Mouse (Mus musculus) right cerebral cortex, adult 2 months (tissue): Measurements from ENCODE around the gene Zfp386.

Experiments used
- DNase-seq, 2 experiments: peaks; one replicate each; pipeline ENCODE4 v3.0.0; 2021 to 2022; ENCODE audit warnings: low spot score in 2 of 2

Gene Zfp386

DNA sequence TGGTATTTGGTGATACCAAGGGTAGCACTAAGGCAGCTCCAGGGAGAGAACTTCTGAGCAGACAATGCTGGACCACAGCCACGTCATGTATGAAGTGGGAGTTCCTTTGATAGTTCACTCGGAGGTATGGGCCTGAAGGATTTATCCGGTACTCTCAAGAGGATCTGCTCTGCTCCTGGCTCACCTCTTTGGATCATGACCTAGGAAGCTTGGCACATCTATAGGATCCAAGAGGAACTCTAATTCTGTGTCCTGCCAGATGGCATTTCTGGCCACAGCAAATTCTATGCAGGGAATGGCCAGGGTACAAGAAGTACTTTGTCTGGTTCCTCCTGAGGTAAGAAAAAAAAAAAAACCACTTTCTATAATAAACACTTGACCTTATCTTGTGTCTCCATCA lies 42.3 kb downstream of the Zfp386 start:
- DNase-seq, result no peak

DNA sequence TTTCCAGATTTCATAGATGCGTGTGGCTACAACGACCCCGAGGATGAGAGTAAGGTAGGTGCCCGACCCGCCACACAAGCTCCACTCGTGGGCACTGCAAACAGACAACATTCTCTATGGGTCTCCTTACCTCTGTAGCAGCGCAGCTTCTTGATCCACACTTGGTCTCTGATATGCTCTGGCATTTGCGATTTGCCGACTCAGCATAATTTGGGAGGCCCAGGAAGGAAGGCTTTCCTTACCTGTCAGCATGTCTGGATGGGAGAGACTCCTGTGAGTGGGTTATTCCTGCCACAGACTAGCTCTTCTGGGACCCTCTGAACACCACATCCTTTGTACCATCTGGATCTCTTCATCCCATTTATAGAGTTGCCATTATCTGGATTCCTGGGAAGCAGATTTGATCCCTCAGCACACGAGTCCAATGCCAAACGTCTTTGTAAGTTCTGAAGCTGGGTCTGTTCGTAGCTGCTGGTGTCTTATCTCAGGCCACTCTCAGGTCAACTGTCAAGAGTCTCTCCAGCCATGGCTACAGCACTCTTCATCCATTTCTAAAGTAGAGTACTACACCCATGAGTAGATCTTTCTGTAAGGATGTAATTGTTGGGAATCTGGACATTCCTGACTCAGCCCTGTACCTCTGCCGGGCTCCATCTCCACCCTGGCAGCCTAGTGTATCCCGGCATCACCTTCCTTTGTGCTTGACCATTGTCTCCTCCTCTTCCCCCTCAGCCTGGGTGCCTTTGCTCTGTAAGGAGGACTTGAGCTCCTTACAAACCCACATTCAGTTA lies 47.4 kb downstream of the Zfp386 start:
- DNase-seq, result no peak

- DNase-seq, result no peak
Observed at GRCm38 (mm10) chr12:116096361-116096904, 48.9 kb downstream of the Zfp386 start.

DNA sequence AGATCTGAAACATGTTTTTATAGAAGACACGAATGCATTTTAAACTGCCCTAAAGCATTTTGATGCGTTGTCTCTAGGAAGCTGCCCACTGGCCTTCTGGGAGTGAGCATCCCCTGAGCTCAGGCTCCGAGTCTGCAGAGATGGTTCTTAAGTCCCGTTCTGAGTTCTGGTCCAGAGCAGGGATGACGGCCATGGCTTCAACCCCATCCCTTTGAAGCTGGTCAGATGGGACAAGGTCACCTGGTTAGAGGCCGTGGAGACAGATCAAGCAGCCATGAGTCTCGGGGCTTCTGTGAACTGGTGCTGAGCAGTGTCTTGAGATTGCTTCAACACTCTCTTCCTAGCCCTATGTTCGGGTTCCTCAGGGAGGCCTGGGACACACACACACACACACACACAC lies 49.6 kb downstream of the Zfp386 start:
- no peak for DNase-seq

GRCm38 (mm10) chr12:116101945-116102344 lies 54.4 kb downstream of the Zfp386 start:
- DNase-seq, result no peak

DNA sequence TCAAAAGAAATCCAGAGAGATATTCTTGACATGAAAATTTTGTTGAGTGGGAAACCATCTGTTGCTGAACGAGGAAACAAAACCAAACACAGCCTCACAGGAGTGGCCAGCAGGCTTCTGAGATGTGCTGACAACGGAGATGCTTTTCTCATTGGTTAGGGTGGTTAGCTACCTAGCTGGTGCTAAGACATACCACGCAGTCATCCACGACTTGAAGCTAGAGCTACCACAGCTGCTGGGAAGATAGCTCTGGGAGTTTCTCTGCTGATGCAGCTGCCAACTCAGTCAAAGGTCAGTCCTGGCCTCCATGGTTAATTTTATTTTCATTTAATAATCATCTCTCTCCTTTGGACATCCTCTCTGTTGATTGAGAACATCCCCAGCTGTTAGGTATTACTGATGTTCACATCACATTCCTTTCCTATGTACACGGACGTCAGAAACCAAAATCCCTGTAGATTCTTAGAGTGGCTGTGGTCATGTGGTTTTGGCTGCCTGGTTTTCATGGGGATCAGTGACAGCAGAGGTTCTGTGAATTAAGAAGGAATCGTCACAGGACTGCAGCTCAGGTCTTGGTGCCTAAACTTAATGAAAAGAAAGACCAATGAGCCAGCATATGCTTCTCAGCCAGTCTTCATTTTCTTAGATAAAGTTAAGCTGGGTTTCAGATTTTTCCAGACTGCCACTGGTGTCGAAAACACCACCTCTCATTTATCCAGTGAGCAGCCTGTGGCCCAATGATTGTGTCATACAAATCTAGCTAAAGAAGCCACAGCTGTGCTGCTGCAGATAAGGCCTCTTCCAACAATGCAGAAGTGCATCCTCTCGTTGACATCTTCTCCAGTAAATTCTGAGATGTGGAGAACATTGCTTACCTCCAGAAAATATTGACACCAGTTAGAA lies 62.2 kb downstream of the Zfp386 start:
- DNase-seq, result no peak

DNA sequence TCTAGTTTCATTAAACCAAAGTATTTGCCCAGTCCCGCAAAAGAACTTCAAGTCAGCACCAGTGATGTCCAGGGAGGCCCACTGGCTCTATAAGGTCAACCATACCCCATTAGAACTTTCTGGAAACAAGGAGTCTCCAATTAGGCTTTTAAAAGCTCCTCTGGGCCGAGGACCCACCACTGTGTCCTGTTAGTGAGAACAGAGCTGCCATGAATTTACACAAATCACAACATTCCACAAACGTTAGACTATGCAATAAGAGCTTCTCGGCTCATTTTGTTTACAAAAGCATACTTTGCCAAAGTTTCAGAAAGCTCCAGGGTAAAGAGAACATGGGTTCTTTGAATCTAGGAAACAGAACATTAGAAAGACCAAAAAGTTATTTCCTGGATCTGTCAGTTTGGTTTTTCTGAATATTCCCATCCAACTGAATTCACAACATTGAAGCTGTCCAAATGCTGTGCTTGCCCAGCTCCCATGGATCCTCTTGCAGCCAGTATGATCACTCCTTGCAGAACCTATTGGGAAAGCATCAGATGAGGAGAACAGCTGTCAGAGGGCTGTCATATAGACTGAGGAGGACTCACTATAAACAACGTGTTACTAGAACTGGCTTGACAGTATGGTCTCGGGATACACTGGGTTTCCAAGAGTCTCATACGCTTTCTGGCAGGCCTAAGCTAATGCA lies 63.6 kb downstream of the Zfp386 start:
- no peak for DNase-seq
